Mouse (Mus musculus) CH12.LX (cell line): ENCODE measurements around the gene Lif. TPM values are rescaled to one million over a fixed set of nuclear protein-coding genes. Genes with fewer than 3 reads are reported as not detected.

Experiments
- DNase-seq: peaks from one replicate; pipeline ENCODE4 v3.0.0-alpha.2; 2013; ENCODE audit errors: extremely low read depth
- H3K27ac ChIP-seq: 2 replicates; pipeline ENCODE4 v1.5.1; 2012; ENCODE audit warnings: low read depth, mild to moderate bottlenecking, control low read depth, moderate library complexity; ENCODE audit not compliant: insufficient read depth
- H3K27me3 ChIP-seq: replicated peaks from 2 replicates; pipeline ENCODE3; 2012; ENCODE audit warnings: inconsistent platforms
- H3K36me3 ChIP-seq, 2 experiments: replicated peaks in 1 of 2; 2 replicates each; pipeline versions ENCODE3 to v1.6.1; 2012; ENCODE audit warnings: inconsistent platforms in 1 of 2, low read length in 1 of 2, mild to moderate bottlenecking in 1 of 2, mixed read lengths in 1 of 2, moderate library complexity in 1 of 2; ENCODE audit not compliant: control insufficient read depth in 1 of 2, insufficient read depth in 1 of 2
- H3K4me1 ChIP-seq, 2 experiments: 2 replicates each; pipeline ENCODE4 v1.6.1; 2012; ENCODE audit warnings: inconsistent platforms in 1 of 2, moderate library complexity in 1 of 2; ENCODE audit not compliant: insufficient read depth in 2 of 2, control insufficient read depth in 1 of 2
- H3K4me2 ChIP-seq: 2 replicates; pipeline ENCODE4 v1.6.1; 2012; ENCODE audit warnings: low read depth, mild to moderate bottlenecking, control low read depth; ENCODE audit not compliant: poor library complexity, insufficient read depth, severe bottlenecking
- H3K4me3 ChIP-seq, 3 experiments: fragments of 150-350 bp in 1 of 3; sonication (generic) in 1 of 3; replicated peaks in 1 of 3; 2 replicates each; pipeline versions ENCODE3 to v1.5.1; 2011 to 2012; ENCODE audit warnings: low read depth in 2 of 3, low read length in 2 of 3, mild to moderate bottlenecking in 2 of 3, moderate library complexity in 2 of 3, control low read depth in 1 of 3, improper control_type of control experiment in 1 of 3, inconsistent platforms in 1 of 3, mixed read lengths in 1 of 3; ENCODE audit not compliant: poor library complexity in 1 of 3
- H3K79me2 ChIP-seq: replicated peaks from 2 replicates; pipeline ENCODE4 v1.6.1; 2012; ENCODE audit warnings: mild to moderate bottlenecking, moderate library complexity; ENCODE audit not compliant: control insufficient read depth, poor library complexity, insufficient read depth, severe bottlenecking; ENCODE audit errors: extremely low read depth
- H3K9ac ChIP-seq: 2 replicates; pipeline ENCODE4 v1.6.1; 2012; ENCODE audit warnings: low read depth, mild to moderate bottlenecking, control low read depth, moderate library complexity; ENCODE audit not compliant: insufficient read depth
- H3K9me3 ChIP-seq: replicated peaks from 2 replicates; pipeline ENCODE3; 2012; ENCODE audit warnings: low read length, inconsistent platforms, mixed read lengths
- CHD2 ChIP-seq: IDR thresholded peaks from 2 replicates; pipeline ENCODE4 v1.6.1; 2011; ENCODE audit warnings: low read length, improper control_type of control experiment
- E2F4 ChIP-seq: IDR thresholded peaks from 2 replicates; pipeline ENCODE4 v1.6.1; 2011; ENCODE audit warnings: low read depth, low read length, improper control_type of control experiment; ENCODE audit not compliant: insufficient replicate concordance
- ELF1 ChIP-seq: IDR thresholded peaks from 2 replicates; pipeline ENCODE4 v1.6.1; 2014; ENCODE audit warnings: low read depth, mild to moderate bottlenecking, inconsistent platforms, low read length, improper control_type of control experiment
- EP300 ChIP-seq: IDR thresholded peaks from 2 replicates; pipeline ENCODE4 v1.6.1; 2011; ENCODE audit warnings: low read length, improper control_type of control experiment
- IRF4 ChIP-seq: IDR thresholded peaks from 2 replicates; pipeline ENCODE4 v1.6.1; 2014; ENCODE audit warnings: low read depth, mild to moderate bottlenecking, inconsistent platforms, low read length, improper control_type of control experiment
- JUND ChIP-seq: conservative IDR thresholded peaks from 2 replicates; pipeline ENCODE4 v1.6.1; 2011; ENCODE audit warnings: low read depth, low read length, improper control_type of control experiment
- MAX ChIP-seq: IDR thresholded peaks from 2 replicates; pipeline ENCODE4 v1.6.1; 2011; ENCODE audit warnings: low read length, improper control_type of control experiment
- NRF1 ChIP-seq: IDR thresholded peaks from 2 replicates; pipeline ENCODE4 v1.6.1; 2014; ENCODE audit warnings: low read depth, mild to moderate bottlenecking, inconsistent platforms, low read length, improper control_type of control experiment, moderate library complexity
- RAD21 ChIP-seq: IDR thresholded peaks from 2 replicates; pipeline ENCODE4 v1.6.1; 2011; ENCODE audit warnings: low read depth, mild to moderate bottlenecking, low read length, improper control_type of control experiment, moderate library complexity
- USF2 ChIP-seq: conservative IDR thresholded peaks from 2 replicates; pipeline ENCODE4 v1.6.1; 2011; ENCODE audit warnings: low read depth, low read length, improper control_type of control experiment
- ZC3H11A ChIP-seq: IDR thresholded peaks from 2 replicates; pipeline ENCODE4 v1.6.1; 2012; ENCODE audit warnings: low read depth, mild to moderate bottlenecking, inconsistent platforms, low read length, improper control_type of control experiment
- ZMIZ1 ChIP-seq: IDR thresholded peaks from 2 replicates; pipeline ENCODE4 v1.6.1; 2012; ENCODE audit warnings: low read depth, mild to moderate bottlenecking, inconsistent platforms, low read length, improper control_type of control experiment
- ZNF384 ChIP-seq: IDR thresholded peaks from 2 replicates; pipeline ENCODE4 v1.6.1; 2012; ENCODE audit warnings: low read depth, low read length, improper control_type of control experiment, inconsistent platforms
- dilution Hi-C: fragments of 300-500 bp; cut with MboI; formaldehyde crosslinking; loops from 2 replicates; pipeline ENCODE4 v1.14.3; 2020; ENCODE audit warnings: low sequenced_read_pairs; ENCODE audit not compliant: extremely low pct_unique_long_range_greater_than_20kb, extremely low pct_ligation_motif_present
- in situ Hi-C: fragments of 300-500 bp; cut with MboI; formaldehyde crosslinking; loops from 3 replicates; pipeline ENCODE4 v1.14.3; 2019; ENCODE audit warnings: low sequenced_read_pairs, low pct_ligation_motif_present, low pct_unique_long_range_greater_than_20kb, mixed read lengths
- polyA plus RNA-seq: library from polyadenylated mRNA; unstranded; fragments of >175 nt; gene quantifications from 2 replicates; pipeline ENCODE4 v1.2.1, GENCODE M21; 2012; ENCODE audit warnings: low read depth; ENCODE audit not compliant: insufficient read length
- total RNA-seq, 2 experiments: library from RNA; depleted of rRNA; stranded (reverse); fragments of 300-350 nt in 1 of 2; fragments of >200 nt in 1 of 2; gene quantifications; 2 replicates each; pipeline ENCODE4 v1.2.3; 2012 to 2014

Gene Lif
- total and polyA plus RNA-seq, 3 experiments: 0.05 to 1.8 (median 0.17) TPM

GRCm38 (mm10) chr11:4299735-4300474, 42.5 kb downstream of the Lif start (continued):
- peak; percentile 49; the same call in 1 of the 2 replicates for TF ChIP-seq ZMIZ1
- peak; percentile 84 for TF ChIP-seq ELF1
- no peak; the same call in 1 of the 2 replicates for TF ChIP-seq MAX
- TF ChIP-seq NRF1: 0 out of 2 replicates have a peak, but pooled peaks have one; percentile 13
- TF ChIP-seq RAD21: no peak; the same call in none of the 2 replicates
- 0 out of 2 replicates have a peak, but pooled peaks have one; percentile 18 for TF ChIP-seq JUND
- TF ChIP-seq EP300: peak; percentile 54; the same call in 1 of the 2 replicates
- no peak for TF ChIP-seq ZNF384
- peak; percentile 63 for TF ChIP-seq IRF4

- peaks cover 36 to 69% of the 10 kb centered on the region in 2 experiments for H3K4me1 ChIP-seq
- no peaks in the 10 kb centered on the region for H3K36me3 ChIP-seq
- dilution Hi-C loops: no loop called here
- in situ Hi-C loops: no loop called here
- TF ChIP-seq CHD2 (no peak), E2F4 (no peak)
- no peaks in the 10 kb centered on the region for H3K79me2 ChIP-seq
- no peaks in the 10 kb centered on the region for H3K27me3 ChIP-seq
- DNase-seq: no peak
- no peak overlapping the region for H3K4me2 ChIP-seq
- no peak overlapping the region; the same call in 1 of the 2 replicates for H3K27ac ChIP-seq
- H3K9me3 ChIP-seq: no peaks in the 10 kb centered on the region
- no peak overlapping the region for H3K4me3 ChIP-seq
- H3K9ac ChIP-seq: no peak overlapping the region
Measured at GRCm38 (mm10) chr11:4300683-4301082, 43.3 kb downstream of the Lif start.

- Histone ChIP-seq H3K9ac (no peak overlapping the region), H3K36me3 (no peaks in the 10 kb centered on the region), H3K27ac (no peak overlapping the region), H3K4me3 (no peak overlapping the region), H3K79me2 (no peaks in the 10 kb centered on the region), H3K4me2 (no peak overlapping the region), H3K9me3 (no peaks in the 10 kb centered on the region), H3K27me3 (no peaks in the 10 kb centered on the region), H3K4me1 (peaks cover 27 to 53% of the 10 kb centered on the region in 2 experiments)
- DNase-seq: no peak
- dilution Hi-C loops: no loop called here
- TF ChIP-seq CHD2: no peak
- TF ChIP-seq USF2: no peak
- no peak for TF ChIP-seq JUND
- TF ChIP-seq IRF4: no peak
- TF ChIP-seq ZC3H11A: no peak
- TF ChIP-seq EP300: no peak
- in situ Hi-C loops: no loop called here
Measured at GRCm38 (mm10) chr11:4302363-4302913, 45.1 kb downstream of the Lif start.
